Mouse (Mus musculus) adrenal gland, postnatal 4 days (tissue): ENCODE data around the gene Igsf6. TPM values are rescaled to one million over a fixed set of nuclear protein-coding genes. Genes with fewer than 3 reads are reported as not detected.
A peak's percentile ranks its signal among the peaks of the same experiment; 100 is the strongest.
"Not testable (repeated sequence)": the region's sequence is repeated elsewhere in the genome, so short reads cannot be mapped to it uniquely, and the experiment has no call there.

Source experiments
- DNase-seq, 2 experiments: peaks; one replicate each; pipeline ENCODE4 v3.0.0; 2021 to 2022; ENCODE audit warnings: low spot score in 2 of 2, mixed read lengths in 2 of 2
- total RNA-seq, 2 experiments: library from RNA; stranded (reverse); gene quantifications; 2 replicates each; pipeline ENCODE4 v1.2.3; 2021

Igsf6 gene
- total RNA-seq, 2 experiments from 2014 or later = 3.0 to 3.4 TPM

GRCm38 (mm10) chr7:121059477-121060218 lies 14.7 kb downstream of the Igsf6 start:
- DNase-seq = no peak

- no peak for DNase-seq
Measured at GRCm38 (mm10) chr7:121053071-121053470, 21.3 kb downstream of the Igsf6 start.

GRCm38 (mm10) chr7:121047624-121048023 lies 26.7 kb downstream of the Igsf6 start:
- DNase-seq = no peak

- no peak for DNase-seq
Measured at GRCm38 (mm10) chr7:121045671-121046453, 28.5 kb downstream of the Igsf6 start.

- DNase-seq = no peak
Measured at GRCm38 (mm10) chr7:121044251-121044650, 30.1 kb downstream of the Igsf6 start.

- no peak for DNase-seq
Measured at GRCm38 (mm10) chr7:121043510-121043909, 30.9 kb downstream of the Igsf6 start.

GRCm38 (mm10) chr7:121043004-121043403 lies 31.4 kb downstream of the Igsf6 start:
- no peak for DNase-seq

GRCm38 (mm10) chr7:121041989-121042388 lies 32.4 kb downstream of the Igsf6 start:
- DNase-seq = no peak

GRCm38 (mm10) chr7:121040595-121040994 lies 33.8 kb downstream of the Igsf6 start:
- no peak for DNase-seq

- DNase-seq = peak; percentile 6 to 29
Measured at GRCm38 (mm10) chr7:121035161-121035721, 39.1 kb downstream of the Igsf6 start.

GRCm38 (mm10) chr7:121034701-121035141 lies 39.7 kb downstream of the Igsf6 start:
- no peak for DNase-seq

- peak; percentile 92 to 96 for DNase-seq
Measured at GRCm38 (mm10) chr7:121033856-121034652, 40.3 kb downstream of the Igsf6 start, which contains the start of gene Mettl9. Mettl9 (plus strand) TSS chr7:121034445.

GRCm38 (mm10) chr7:121029947-121030346 lies 44.4 kb downstream of the Igsf6 start:
- DNase-seq = not testable (repeated sequence)

GRCm38 (mm10) chr7:121026300-121026699 lies 48.1 kb downstream of the Igsf6 start:
- DNase-seq = no peak

- DNase-seq = no peak
Measured at GRCm38 (mm10) chr7:121025221-121026008, 49.0 kb downstream of the Igsf6 start.

GRCm38 (mm10) chr7:121020277-121020676 lies 54.1 kb downstream of the Igsf6 start:
- DNase-seq = no peak

- DNase-seq = no peak
Measured at GRCm38 (mm10) chr7:121018778-121019177, 55.6 kb downstream of the Igsf6 start.

- no peak for DNase-seq
Measured at GRCm38 (mm10) chr7:121014486-121014885, 59.9 kb downstream of the Igsf6 start.
